Mouse (Mus musculus) myocyte (in vitro differentiated cells): ENCODE results near the gene Tacc2. TPM values are rescaled to one million over a fixed set of nuclear protein-coding genes. Genes with fewer than 3 reads are reported as not detected.

Experiments
- H3K27me3 ChIP-seq: one replicate; pipeline ENCODE4 v1.6.1; 2011; ENCODE audit not compliant: control insufficient read depth, insufficient read depth, insufficient read length
- H3K36me3 ChIP-seq: one replicate; pipeline ENCODE4 v1.6.1; 2011; ENCODE audit not compliant: control insufficient read depth, insufficient read depth
- H3K4me2 ChIP-seq: one replicate; pipeline ENCODE4 v1.6.1; 2011; ENCODE audit warnings: low read depth, control low read depth
- H3K4me3 ChIP-seq: one replicate; pipeline ENCODE4 v1.5.1; 2011; ENCODE audit warnings: mild to moderate bottlenecking, control low read depth, moderate library complexity
- H3K79me2 ChIP-seq: one replicate; pipeline ENCODE4 v1.6.1; 2011; ENCODE audit not compliant: control insufficient read depth, insufficient read depth
- H3ac ChIP-seq: one replicate; pipeline ENCODE4 v1.6.1; 2011; ENCODE audit not compliant: control insufficient read depth, insufficient read length
- CEBPB ChIP-seq: IDR thresholded peaks from 2 replicates; pipeline ENCODE4 v1.6.1; 2011; ENCODE audit warnings: mild to moderate bottlenecking, moderate library complexity; ENCODE audit not compliant: poor library complexity, insufficient read depth, severe bottlenecking
- E2F4 ChIP-seq: IDR thresholded peaks from one replicate; pipeline ENCODE4 v1.6.1; 2011; ENCODE audit warnings: mild to moderate bottlenecking, control low read depth, moderate library complexity; ENCODE audit not compliant: insufficient read depth
- MAX ChIP-seq: IDR thresholded peaks from one replicate; pipeline ENCODE4 v1.6.1; 2011; ENCODE audit warnings: low read depth, mild to moderate bottlenecking, control low read depth
- MYOD1 ChIP-seq, 3 experiments: IDR thresholded peaks; one replicate each; pipeline ENCODE4 v1.6.1; 2011; ENCODE audit warnings: control low read depth in 2 of 3, low read depth in 2 of 3, mild to moderate bottlenecking in 2 of 3, moderate library complexity in 1 of 3; ENCODE audit not compliant: insufficient read length in 2 of 3, control insufficient read depth in 1 of 3
- MYOG ChIP-seq, 3 experiments: IDR thresholded peaks; one replicate each; pipeline ENCODE4 v1.6.1; 2011; ENCODE audit warnings: control low read depth in 2 of 3, low read depth in 2 of 3, mild to moderate bottlenecking in 2 of 3; ENCODE audit not compliant: insufficient read length in 2 of 3, control insufficient read depth in 1 of 3, insufficient read depth in 1 of 3
- POLR2A ChIP-seq: IDR thresholded peaks from one replicate; pipeline ENCODE4 v1.6.1; 2011; ENCODE audit warnings: low read depth, mild to moderate bottlenecking, control low read depth, moderate library complexity; ENCODE audit not compliant: insufficient read length
- POLR2AphosphoS2 ChIP-seq: IDR thresholded peaks from one replicate; pipeline ENCODE4 v1.6.1; 2011; ENCODE audit warnings: low read depth, control low read depth; ENCODE audit not compliant: insufficient read length
- REST ChIP-seq: IDR thresholded peaks from one replicate; pipeline ENCODE4 v1.6.1; 2011; ENCODE audit warnings: mild to moderate bottlenecking, control low read depth, moderate library complexity; ENCODE audit not compliant: insufficient read depth, insufficient read length
- SRF ChIP-seq: IDR thresholded peaks from one replicate; pipeline ENCODE4 v1.6.1; 2011; ENCODE audit warnings: low read depth; ENCODE audit not compliant: control insufficient read depth, insufficient read length
- TCF12 ChIP-seq: IDR thresholded peaks from one replicate; pipeline ENCODE4 v1.6.1; 2011; ENCODE audit warnings: mild to moderate bottlenecking, control low read depth; ENCODE audit not compliant: poor library complexity, insufficient read depth, severe bottlenecking
- TCF3 ChIP-seq: IDR thresholded peaks from one replicate; pipeline ENCODE4 v1.6.1; 2011; ENCODE audit warnings: low read depth, control low read depth; ENCODE audit not compliant: insufficient read length
- USF1 ChIP-seq: IDR thresholded peaks from one replicate; pipeline ENCODE4 v1.6.1; 2011; ENCODE audit warnings: low read depth, mild to moderate bottlenecking, control low read depth, moderate library complexity
- polyA plus RNA-seq: library from polyadenylated mRNA; unstranded; fragments of >200 nt; fragmentation: generic; extraction: Trizol; gene quantifications from one replicate; pipeline ENCODE4 v1.2.1, GENCODE M21; 2012; ENCODE audit warnings: missing spikeins

Gene Tacc2
- polyA plus RNA-seq, 1 experiment, result 61.8 TPM

DNA sequence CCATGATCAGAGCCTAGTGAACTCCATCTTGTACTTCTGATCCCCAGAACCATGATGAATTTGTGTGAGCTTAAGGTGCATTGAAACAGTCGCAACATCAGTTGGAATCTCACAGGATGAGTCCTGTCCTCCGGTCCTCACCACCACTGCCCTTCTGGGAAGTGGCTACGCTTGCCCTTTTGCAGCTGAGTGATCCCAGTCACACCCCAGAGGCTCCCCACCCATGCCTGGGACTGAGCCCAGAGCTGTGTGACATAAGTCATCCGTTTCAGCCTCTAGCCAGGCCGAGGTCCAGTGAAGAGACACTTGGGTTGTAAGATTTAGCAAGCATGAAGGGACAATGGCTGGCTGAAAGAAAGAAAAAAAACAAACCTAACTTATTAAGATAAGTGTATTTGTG, 227.8 kb downstream of the Tacc2 start:
- H3ac ChIP-seq, result no peak overlapping the region
- H3K4me2 ChIP-seq, result no peak overlapping the region
- H3K27me3 ChIP-seq, result no peaks in the 10 kb centered on the region
- H3K36me3 ChIP-seq, result no peaks in the 10 kb centered on the region
- H3K4me3 ChIP-seq, result no peak overlapping the region
- TF ChIP-seq USF1, result no peak
- no peak for TF ChIP-seq POLR2A
- TF ChIP-seq MYOG (IDR thresholded peaks at IDR 0.05; ENCODE audit: control insufficient read depth in 1 of 3, insufficient read depth in 1 of 3, insufficient read length in 2 of 3, low read depth in 2 of 3), result no peak
- no peak for TF ChIP-seq POLR2AphosphoS2
- no peak for TF ChIP-seq MAX
- no peak for TF ChIP-seq E2F4
- TF ChIP-seq TCF3, result no peak
- TF ChIP-seq REST, result no peak
- TF ChIP-seq MYOD1 (IDR thresholded peaks at IDR 0.05; ENCODE audit: control insufficient read depth in 1 of 3, insufficient read length in 2 of 3, low read depth in 2 of 3), result no peak
- no peak for TF ChIP-seq CEBPB
- TF ChIP-seq SRF, result no peak
- TF ChIP-seq TCF12, result no peak
- no peaks in the 10 kb centered on the region for H3K79me2 ChIP-seq

DNA sequence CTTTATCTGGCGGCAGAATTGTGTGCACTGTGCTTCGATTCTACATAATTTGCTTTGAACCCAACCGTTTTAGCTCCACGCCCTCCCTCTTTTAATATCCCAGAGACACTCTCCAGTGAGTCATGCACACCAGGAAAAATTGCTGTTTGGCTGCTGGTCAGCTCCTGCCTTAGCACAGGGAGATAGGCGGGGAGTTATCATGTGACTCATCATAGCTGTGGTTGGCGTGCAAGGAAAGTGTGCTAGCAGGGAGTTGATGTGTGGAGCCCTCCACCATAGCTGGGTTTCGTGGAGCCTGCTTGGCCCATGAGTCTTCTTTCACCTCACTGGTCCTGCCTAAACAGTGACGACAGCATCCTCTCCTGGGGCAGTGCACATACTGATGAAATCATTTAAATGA, 230.5 kb downstream of the Tacc2 start:
- Histone ChIP-seq H3K27me3 (no peaks in the 10 kb centered on the region), H3K36me3 (no peaks in the 10 kb centered on the region)
- TF ChIP-seq POLR2A, result no peak
- TF ChIP-seq REST, result peak; percentile 52
- peak; percentile 72 for TF ChIP-seq USF1

DNA sequence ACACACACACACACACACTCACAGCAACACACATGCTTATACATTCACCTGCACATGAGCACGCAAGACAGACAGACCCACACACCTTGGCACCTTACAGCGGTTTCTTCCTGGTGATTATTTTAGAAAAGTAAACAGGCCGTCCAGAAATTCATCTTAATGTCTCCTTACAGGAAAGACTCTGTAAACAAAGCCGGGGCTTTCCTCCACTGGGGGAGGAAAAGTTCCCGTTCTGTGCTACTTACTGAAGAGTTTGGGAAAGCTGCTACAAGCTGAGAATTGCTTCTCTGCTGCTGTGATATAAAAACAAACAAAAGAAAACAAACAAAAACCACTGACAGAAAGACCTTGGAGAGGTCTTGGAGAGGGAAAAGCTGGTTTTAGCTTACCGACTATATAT, 231.5 kb downstream of the Tacc2 start:
- no peak for TF ChIP-seq CEBPB
- no peak for TF ChIP-seq SRF
- no peak for TF ChIP-seq TCF3
- no peak for TF ChIP-seq MYOG (IDR thresholded peaks at IDR 0.05; ENCODE audit: control insufficient read depth in 1 of 3, insufficient read depth in 1 of 3, insufficient read length in 2 of 3, low read depth in 2 of 3)
- TF ChIP-seq USF1, result no peak
- TF ChIP-seq MYOD1 (IDR thresholded peaks at IDR 0.05; ENCODE audit: control insufficient read depth in 1 of 3, insufficient read length in 2 of 3, low read depth in 2 of 3), result no peak
- Histone ChIP-seq H3ac (no peak overlapping the region), H3K4me3 (no peak overlapping the region), H3K4me2 (no peak overlapping the region), H3K79me2 (no peaks in the 10 kb centered on the region), H3K36me3 (no peaks in the 10 kb centered on the region), H3K27me3 (no peaks in the 10 kb centered on the region)

More for the DNA sequence above, 230.5 kb downstream of the Tacc2 start:
- Histone ChIP-seq H3K79me2 (no peaks in the 10 kb centered on the region), H3ac (no peak overlapping the region), H3K4me2 (peak overlapping the region; percentile 74), H3K4me3 (no peak overlapping the region)

DNA sequence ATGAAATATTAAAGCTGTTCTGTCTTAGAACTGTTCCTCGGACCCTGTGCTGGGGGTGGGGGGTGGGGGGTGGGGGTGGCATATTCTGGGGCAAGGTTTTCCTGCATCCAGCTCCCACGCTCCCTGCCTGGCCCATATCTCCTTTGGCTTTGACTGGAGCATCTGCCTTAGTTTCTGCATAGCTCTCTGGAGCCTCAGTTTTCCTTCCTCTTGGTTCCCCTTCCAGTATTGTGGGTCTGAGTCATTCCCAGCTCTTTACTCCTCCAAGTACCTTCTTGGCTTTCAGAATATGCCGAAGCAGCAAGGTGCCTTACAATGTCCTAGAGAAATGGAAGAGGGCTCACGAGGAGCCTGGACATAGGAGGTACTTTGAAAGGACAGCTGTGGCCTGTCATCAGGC, 233.0 kb downstream of the Tacc2 start:
- no peaks in the 10 kb centered on the region for H3K36me3 ChIP-seq
- no peak for TF ChIP-seq USF1
- no peak for TF ChIP-seq TCF12
- no peak for TF ChIP-seq POLR2A
- no peaks in the 10 kb centered on the region for H3K27me3 ChIP-seq
- H3K4me3 ChIP-seq, result no peak overlapping the region
- H3ac ChIP-seq, result no peak overlapping the region
- H3K4me2 ChIP-seq, result no peak overlapping the region
- no peaks in the 10 kb centered on the region for H3K79me2 ChIP-seq

DNA sequence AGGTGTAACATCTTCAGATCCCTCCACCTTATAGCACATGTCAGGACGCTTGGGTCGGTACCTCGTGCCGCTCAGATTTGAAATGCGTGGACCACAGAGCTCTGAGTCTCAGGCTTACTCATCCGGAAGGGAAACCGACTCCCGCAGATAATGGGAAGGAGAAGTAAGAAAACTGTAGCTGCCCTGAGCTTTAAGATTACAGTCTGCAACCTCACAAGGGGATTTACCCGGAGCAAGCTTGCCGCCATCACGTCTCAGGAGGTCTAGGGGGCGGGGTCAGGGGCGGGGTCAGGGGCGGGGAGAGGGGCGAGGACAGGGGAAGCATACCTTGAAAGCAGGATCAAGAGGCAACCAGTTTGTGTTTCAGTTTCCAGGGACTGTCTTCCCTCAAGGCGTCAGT, 235.2 kb downstream of the Tacc2 start:
- H3K4me2 ChIP-seq, result no peak overlapping the region
- TF ChIP-seq MAX, result no peak
- TF ChIP-seq E2F4, result no peak
- no peak for TF ChIP-seq MYOG (IDR thresholded peaks at IDR 0.05; ENCODE audit: control insufficient read depth in 1 of 3, insufficient read depth in 1 of 3, insufficient read length in 2 of 3, low read depth in 2 of 3)
- TF ChIP-seq CEBPB, result no peak
- no peak for TF ChIP-seq MYOD1 (IDR thresholded peaks at IDR 0.05; ENCODE audit: control insufficient read depth in 1 of 3, insufficient read length in 2 of 3, low read depth in 2 of 3)
- TF ChIP-seq SRF, result no peak
- TF ChIP-seq POLR2A, result no peak
- TF ChIP-seq USF1, result no peak
- no peak for TF ChIP-seq TCF12
- TF ChIP-seq TCF3, result no peak
- no peak for TF ChIP-seq REST
- TF ChIP-seq POLR2AphosphoS2, result no peak
- H3K36me3 ChIP-seq, result no peaks in the 10 kb centered on the region
- H3ac ChIP-seq, result no peak overlapping the region
- no peaks in the 10 kb centered on the region for H3K27me3 ChIP-seq
- H3K4me3 ChIP-seq, result no peak overlapping the region
- H3K79me2 ChIP-seq, result no peaks in the 10 kb centered on the region

Other genes with a start within 250 kb of the Tacc2 start
- gene Ate1, start 57.1 kb upstream of the Tacc2 start, polyA plus RNA-seq, result 9.8 TPM
- 24.4 TPM for gene Nsmce4a, start 4.3 kb upstream of the Tacc2 start, polyA plus RNA-seq
- gene Btbd16, start 196.6 kb downstream of the Tacc2 start, polyA plus RNA-seq, result not detected